Mouse (Mus musculus): ENCODE data around the gene Chd4. TPM values are rescaled to one million over a fixed set of nuclear protein-coding genes. Genes with fewer than 3 reads are reported as not detected.
A peak's percentile ranks its signal among the peaks of the same experiment; 100 is the strongest.

The Chd4 gene
- polyA plus RNA-seq, 1 experiment = 133 TPM

GRCm38 (mm10) chr6:125096597-125097345, 990 bp downstream of the Chd4 start:
- peak overlapping the region; percentile 100 for H3K4me3 ChIP-seq

DNA sequence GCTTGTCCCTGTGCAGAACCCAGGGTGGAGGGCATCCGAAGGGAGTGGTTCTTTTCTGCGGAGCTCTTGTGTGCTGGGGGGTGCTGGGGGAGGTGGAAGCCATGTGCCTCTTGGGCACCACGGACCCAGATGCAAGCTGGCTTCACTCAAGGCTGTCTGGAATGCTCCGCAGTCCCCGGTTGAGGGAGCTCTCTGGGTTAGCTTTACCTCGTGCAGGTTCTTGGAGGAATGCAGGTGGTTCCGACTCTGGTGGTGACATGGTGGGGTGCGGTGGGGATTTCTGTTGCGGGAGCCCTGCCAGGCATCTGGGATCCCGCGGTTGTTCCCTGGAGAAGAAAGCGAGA, 1.5 kb downstream of the Chd4 start:
- H3K4me2 ChIP-seq (ENCODE audit: low read depth) = peak overlapping the region; percentile 91
- peaks cover 22% of the 10 kb centered on the region for H3K36me3 ChIP-seq (ENCODE audit: control insufficient read depth, insufficient read depth)
- H3K27me3 ChIP-seq (ENCODE audit: control insufficient read depth, insufficient read depth, insufficient read length) = no peaks in the 10 kb centered on the region
- peaks cover 55% of the 10 kb centered on the region for H3K79me2 ChIP-seq (ENCODE audit: control insufficient read depth, insufficient read depth)
- no peak for TF ChIP-seq POLR2AphosphoS2 (IDR thresholded peaks at IDR 0.05; ENCODE audit: insufficient read length, low read depth)
- no peak for TF ChIP-seq MYOD1 (IDR thresholded peaks at IDR 0.05; ENCODE audit: control insufficient read depth in 1 of 3, insufficient read length in 2 of 3, low read depth in 2 of 3)
- TF ChIP-seq TCF12 (IDR thresholded peaks at IDR 0.05; ENCODE audit: insufficient read depth, poor library complexity, severe bottlenecking) = no peak
- no peak for TF ChIP-seq USF1 (IDR thresholded peaks at IDR 0.05; ENCODE audit: low read depth)
- TF ChIP-seq CEBPB (IDR thresholded peaks at IDR 0.05; ENCODE audit: insufficient read depth, poor library complexity, severe bottlenecking) = no peak
- no peak for TF ChIP-seq SRF (IDR thresholded peaks at IDR 0.05; ENCODE audit: control insufficient read depth, insufficient read length, low read depth)
- no peak for TF ChIP-seq REST (IDR thresholded peaks at IDR 0.05; ENCODE audit: insufficient read depth, insufficient read length)
- no peak for TF ChIP-seq POLR2A (IDR thresholded peaks at IDR 0.05; ENCODE audit: insufficient read length, low read depth)
- TF ChIP-seq MAX (IDR thresholded peaks at IDR 0.05; ENCODE audit: low read depth) = no peak
- TF ChIP-seq TCF3 (IDR thresholded peaks at IDR 0.05; ENCODE audit: insufficient read length, low read depth) = no peak
- no peak for TF ChIP-seq E2F4 (IDR thresholded peaks at IDR 0.05; ENCODE audit: insufficient read depth)
- TF ChIP-seq MYOG (IDR thresholded peaks at IDR 0.05; ENCODE audit: control insufficient read depth in 1 of 3, insufficient read depth in 1 of 3, insufficient read length in 2 of 3, low read depth in 2 of 3) = no peak
- H3ac ChIP-seq (ENCODE audit: control insufficient read depth, insufficient read length) = peak overlapping the region; percentile 90
- H3K4me3 ChIP-seq = peak overlapping the region; percentile 100

More at GRCm38 (mm10) chr6:125096597-125097345, 990 bp downstream of the Chd4 start:
- Histone ChIP-seq H3K79me2 (ENCODE audit: control insufficient read depth, insufficient read depth) (peaks cover 50% of the 10 kb centered on the region), H3K27me3 (ENCODE audit: control insufficient read depth, insufficient read depth, insufficient read length) (no peaks in the 10 kb centered on the region), H3ac (ENCODE audit: control insufficient read depth, insufficient read length) (peak overlapping the region; percentile 90), H3K4me2 (ENCODE audit: low read depth) (peak overlapping the region; percentile 91), H3K36me3 (ENCODE audit: control insufficient read depth, insufficient read depth) (peaks cover 17% of the 10 kb centered on the region)
- TF ChIP-seq E2F4 (IDR thresholded peaks at IDR 0.05; ENCODE audit: insufficient read depth) = no peak
- peak; percentile 59 for TF ChIP-seq POLR2A (IDR thresholded peaks at IDR 0.05; ENCODE audit: insufficient read length, low read depth)
- TF ChIP-seq TCF3 (IDR thresholded peaks at IDR 0.05; ENCODE audit: insufficient read length, low read depth) = no peak
- no peak for TF ChIP-seq TCF12 (IDR thresholded peaks at IDR 0.05; ENCODE audit: insufficient read depth, poor library complexity, severe bottlenecking)
- no peak for TF ChIP-seq SRF (IDR thresholded peaks at IDR 0.05; ENCODE audit: control insufficient read depth, insufficient read length, low read depth)
- no peak for TF ChIP-seq CEBPB (IDR thresholded peaks at IDR 0.05; ENCODE audit: insufficient read depth, poor library complexity, severe bottlenecking)
- peak in 2 of 3 experiments; percentile 23 to 71 for TF ChIP-seq MYOD1 (IDR thresholded peaks at IDR 0.05; ENCODE audit: control insufficient read depth in 1 of 3, insufficient read length in 2 of 3, low read depth in 2 of 3)
- TF ChIP-seq MYOG (IDR thresholded peaks at IDR 0.05; ENCODE audit: control insufficient read depth in 1 of 3, insufficient read depth in 1 of 3, insufficient read length in 2 of 3, low read depth in 2 of 3) = peak in 2 of 3 experiments; percentile 54 to 79
- TF ChIP-seq POLR2AphosphoS2 (IDR thresholded peaks at IDR 0.05; ENCODE audit: insufficient read length, low read depth) = no peak
- TF ChIP-seq MAX (IDR thresholded peaks at IDR 0.05; ENCODE audit: low read depth) = no peak
- TF ChIP-seq REST (IDR thresholded peaks at IDR 0.05; ENCODE audit: insufficient read depth, insufficient read length) = no peak
- no peak for TF ChIP-seq USF1 (IDR thresholded peaks at IDR 0.05; ENCODE audit: low read depth)

DNA sequence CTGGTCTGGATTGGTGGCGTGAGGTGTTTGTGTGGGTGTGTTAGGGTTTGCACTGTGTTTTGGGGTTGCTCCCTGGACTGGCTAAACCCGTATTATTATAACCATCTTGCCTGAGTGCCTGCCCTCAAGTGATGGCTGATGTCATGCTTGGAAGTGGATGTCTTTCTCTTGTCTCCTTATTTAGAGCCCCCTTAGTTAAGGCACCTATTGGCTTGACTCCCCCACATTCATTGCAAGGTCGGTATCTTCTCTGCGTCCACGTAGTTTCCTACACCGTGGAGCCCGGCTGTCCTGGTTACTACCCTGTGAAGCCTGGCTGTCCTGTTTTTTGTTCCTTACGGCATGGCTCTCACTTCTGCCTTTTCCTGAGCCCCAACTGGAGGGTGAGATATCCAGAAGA, 2.2 kb downstream of the Chd4 start:
- TF ChIP-seq POLR2A (IDR thresholded peaks at IDR 0.05; ENCODE audit: insufficient read length, low read depth) (peak; percentile 9), TCF3 (IDR thresholded peaks at IDR 0.05; ENCODE audit: insufficient read length, low read depth) (no peak), MAX (IDR thresholded peaks at IDR 0.05; ENCODE audit: low read depth) (no peak), USF1 (IDR thresholded peaks at IDR 0.05; ENCODE audit: low read depth) (no peak), SRF (IDR thresholded peaks at IDR 0.05; ENCODE audit: control insufficient read depth, insufficient read length, low read depth) (no peak)
- Histone ChIP-seq H3K4me3 (peak overlapping the region; percentile 100), H3K27me3 (ENCODE audit: control insufficient read depth, insufficient read depth, insufficient read length) (no peaks in the 10 kb centered on the region), H3ac (ENCODE audit: control insufficient read depth, insufficient read length) (peak overlapping the region; percentile 90), H3K79me2 (ENCODE audit: control insufficient read depth, insufficient read depth) (peaks cover 56% of the 10 kb centered on the region), H3K4me2 (ENCODE audit: low read depth) (peak overlapping the region; percentile 91), H3K36me3 (ENCODE audit: control insufficient read depth, insufficient read depth) (peaks cover 26% of the 10 kb centered on the region)

- Histone ChIP-seq H3K79me2 (ENCODE audit: control insufficient read depth, insufficient read depth) (peaks cover 56% of the 10 kb centered on the region), H3K4me3 (peak overlapping the region; percentile 100), H3K4me2 (ENCODE audit: low read depth) (peak overlapping the region; percentile 91), H3K36me3 (ENCODE audit: control insufficient read depth, insufficient read depth) (peaks cover 29% of the 10 kb centered on the region), H3ac (ENCODE audit: control insufficient read depth, insufficient read length) (no peak overlapping the region), H3K27me3 (ENCODE audit: control insufficient read depth, insufficient read depth, insufficient read length) (no peaks in the 10 kb centered on the region)
- TF ChIP-seq TCF12 (IDR thresholded peaks at IDR 0.05; ENCODE audit: insufficient read depth, poor library complexity, severe bottlenecking) (no peak), MAX (IDR thresholded peaks at IDR 0.05; ENCODE audit: low read depth) (no peak), TCF3 (IDR thresholded peaks at IDR 0.05; ENCODE audit: insufficient read length, low read depth) (no peak), POLR2A (IDR thresholded peaks at IDR 0.05; ENCODE audit: insufficient read length, low read depth) (no peak), POLR2AphosphoS2 (IDR thresholded peaks at IDR 0.05; ENCODE audit: insufficient read length, low read depth) (peak; percentile 30)
These were observed 2.7 kb downstream of the Chd4 start for GRCm38 (mm10) chr6:125098513-125098912.
